Mouse (Mus musculus) testis, adult 2 months (tissue): Measurements from ENCODE around the gene Col4a4.

Experiments
- CTCF ChIP-seq: fragments of 200-500 bp; IDR thresholded peaks from 2 replicates; pipeline ENCODE4 v1.5.1; 2012; ENCODE audit warnings: low read depth, mild to moderate bottlenecking, inconsistent platforms, low read length, moderate library complexity; ENCODE audit not compliant: control insufficient read depth, insufficient read depth, insufficient replicate concordance
- POLR2A ChIP-seq: fragments of 200-500 bp; IDR thresholded peaks from 2 replicates; pipeline ENCODE4 v1.6.1; 2012; ENCODE audit warnings: low read depth, mild to moderate bottlenecking, inconsistent platforms, low read length, moderate library complexity; ENCODE audit not compliant: control insufficient read depth

GRCm38 (mm10) chr1:82440123-82440522 is 146.5 kb downstream of the Col4a4 start:
- TF ChIP-seq POLR2A (no peak), CTCF (no peak)
